Mouse (Mus musculus): ENCODE measurements around the gene Cldn15.

GRCm38 (mm10) chr5:137000612-137001011, 34.2 kb downstream of the Cldn15 start:
- TF ChIP-seq POU5F1 (IDR thresholded peaks at IDR 0.05; ENCODE audit: borderline replicate concordance, low read length) (no peak), CTCF (conservative IDR thresholded peaks at IDR 0.05; ENCODE audit: low read length) (no peak)
